Mouse (Mus musculus): ENCODE results near the gene Baz2b.

DNA sequence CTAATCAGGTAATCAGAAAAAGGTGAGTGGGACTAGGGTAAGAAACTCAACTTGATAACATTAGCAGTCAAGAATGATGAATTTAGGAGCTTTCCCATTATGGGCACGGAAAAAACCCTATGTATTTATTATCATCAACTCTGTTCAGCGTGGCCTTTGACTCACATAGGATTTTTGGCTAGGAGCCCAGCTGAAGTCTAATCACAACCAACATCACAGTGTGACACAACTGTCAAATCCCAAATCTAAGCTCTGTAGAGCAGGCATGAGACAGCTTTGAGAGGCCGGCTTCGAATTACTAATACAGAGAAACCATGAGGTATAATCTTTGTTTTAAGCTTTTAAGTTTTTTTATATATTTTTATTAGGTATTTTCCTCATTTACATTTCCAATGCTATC, 113.0 kb downstream of the Baz2b start:
- TF ChIP-seq CTCF (IDR thresholded peaks at IDR 0.05; ENCODE audit: extremely low read depth, insufficient read depth, insufficient read length, insufficient replicate concordance) (no peak), POLR2A (IDR thresholded peaks at IDR 0.05; ENCODE audit: low read depth, low read length) (no peak)
